Mouse (Mus musculus): ENCODE measurements around the gene Fkbp6. TPM values are rescaled to one million over a fixed set of nuclear protein-coding genes. Genes with fewer than 3 reads are reported as not detected.

Gene Fkbp6
- total RNA-seq, 2 experiments from 2014 or later = 0.32 to 0.36 TPM

Small RNA genes within 50 kb of the gene (microRNA-seq; reads per million reads assigned to microRNA genes)
- gene Mir7033 = 0.85 reads per million

Other genes with a start within 250 kb of the Fkbp6 start
- 10 to 100 TPM; 18.3 to 22.2 TPM for gene Tbl2, start 200.4 kb downstream of the Fkbp6 start, total RNA-seq (2021)
- gene Bcl7b, start 181.8 kb downstream of the Fkbp6 start, total RNA-seq (2021) = 10 to 100 TPM; 27.3 to 28.0 TPM
- gene Baz1b, start 162.8 kb downstream of the Fkbp6 start, total RNA-seq (2021) = 10 to 100 TPM; 59.4 to 63.6 TPM
- gene Fzd9, start 98.8 kb downstream of the Fkbp6 start, total RNA-seq (2021) = 10 to 100 TPM; 16.0 to 20.2 TPM
- not detected for gene Trim50, start 3.3 kb upstream of the Fkbp6 start, total RNA-seq (2021)
- gene Nsun5, start 19.9 kb upstream of the Fkbp6 start, total RNA-seq (2021) = 10 to 100 TPM; 12.4 to 14.2 TPM
- 10 to 100 TPM; 22.1 to 23.6 TPM for gene Pom121, start 44.5 kb upstream of the Fkbp6 start, total RNA-seq (2021)
- 100 to 1,000 TPM; 125 to 128 TPM for gene Hip1, start 195.1 kb upstream of the Fkbp6 start, total RNA-seq (2021)
- gene Ccl26, start 213.5 kb upstream of the Fkbp6 start, total RNA-seq (2021) = not detected
- gene Ccl24, start 223.0 kb upstream of the Fkbp6 start, total RNA-seq (2021) = 1 to 10 TPM; 3.8 to 5.2 TPM

Measured in gastrocnemius, postnatal 4 days (tissue).